Mouse (Mus musculus): ENCODE data around the gene Degs1.
"Not testable (repeated sequence)": the region's sequence is repeated elsewhere in the genome, so short reads cannot be mapped to it uniquely, and the experiment has no call there.

The Degs1 gene

DNA sequence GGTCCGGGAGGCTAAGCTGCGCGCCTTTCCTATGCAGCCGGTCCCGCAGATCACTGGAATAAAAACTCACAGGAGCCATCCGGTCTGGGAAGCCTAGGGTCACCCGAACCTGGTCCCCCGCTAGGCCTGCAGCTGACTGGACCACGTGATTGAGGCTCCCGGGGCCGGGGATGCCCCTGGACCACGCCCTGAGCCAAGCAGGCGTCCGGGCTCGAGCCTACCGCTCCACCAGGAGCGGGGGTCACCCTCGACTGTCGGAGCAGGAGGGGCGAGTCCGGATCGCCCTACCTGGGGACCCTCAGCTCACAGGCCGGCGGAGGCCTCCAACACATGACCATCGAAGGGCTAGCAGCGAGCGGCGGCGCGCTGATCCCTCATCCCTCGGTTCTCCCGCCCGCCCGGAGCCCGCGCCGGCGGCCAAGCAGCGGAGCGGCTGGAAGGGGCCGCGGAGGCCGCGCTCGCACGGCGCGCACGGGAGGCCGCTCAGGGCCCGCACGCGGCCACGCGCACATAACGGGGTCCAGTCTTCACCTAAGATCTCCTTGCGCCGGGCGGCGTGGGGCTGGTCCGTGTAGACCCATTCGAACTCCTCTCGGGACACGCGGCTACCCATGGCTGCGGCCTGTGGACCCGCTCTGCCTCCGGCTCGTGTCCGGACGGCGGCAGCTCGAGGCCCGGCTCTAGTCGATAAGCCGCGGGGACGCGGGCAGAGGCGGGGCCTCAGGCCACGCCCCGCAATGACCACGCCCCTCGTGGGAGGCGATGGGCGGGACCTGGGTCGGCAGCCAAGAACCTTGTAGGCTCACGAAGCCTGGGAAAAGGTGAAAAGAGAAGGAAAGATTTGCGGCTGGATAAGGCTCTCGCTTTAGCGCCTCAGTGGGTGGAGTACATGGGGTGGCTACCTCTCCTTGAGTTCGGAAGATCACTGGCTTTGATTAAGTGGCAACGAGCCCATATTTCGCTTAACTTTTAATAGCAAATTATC, at the start of gene Degs1:
TSS of gene Degs1 (minus strand) at position 714 of the 985 bp plus-strand sequence.
- peak; percentile 85 for DNase-seq

DNA sequence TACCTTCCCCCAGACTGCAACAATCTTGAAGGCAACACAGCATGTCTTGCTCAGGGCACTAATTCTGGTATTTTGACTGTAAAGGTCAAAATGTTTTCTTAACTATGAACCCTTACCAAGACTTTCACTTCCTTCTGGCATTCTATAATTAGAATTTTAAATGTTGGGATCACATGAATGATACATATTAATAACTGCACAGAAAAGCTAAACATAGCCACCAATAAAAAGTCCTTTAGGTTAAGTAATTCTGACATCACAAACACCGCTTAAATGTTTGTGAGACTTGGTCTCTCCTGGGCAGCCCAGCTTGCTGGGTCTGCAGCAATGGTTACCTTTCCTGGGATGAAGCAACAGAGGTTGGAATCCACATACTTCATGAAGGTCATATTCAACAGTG, 43.3 kb upstream of the Degs1 start:
- no peak for DNase-seq

DNA sequence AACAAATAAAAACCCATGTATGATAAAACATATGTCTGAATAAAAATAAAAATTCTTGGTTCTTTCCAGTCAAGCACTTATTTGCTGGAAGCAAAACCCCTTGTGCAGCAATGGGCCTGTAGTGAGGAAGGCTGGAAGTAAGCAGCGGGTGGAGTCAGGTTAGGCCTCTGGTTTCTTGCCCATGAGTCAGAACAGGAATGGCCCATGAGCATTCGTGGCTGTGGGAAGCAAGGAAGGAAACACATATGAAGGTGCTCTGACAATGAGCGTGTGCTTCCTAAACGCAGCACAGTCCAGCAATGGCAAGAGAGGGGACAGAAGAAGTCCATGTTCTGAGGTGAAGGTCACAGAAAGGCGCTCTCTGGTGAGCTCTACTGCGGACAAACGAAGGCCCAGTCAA, 41.9 kb upstream of the Degs1 start:
- no peak for DNase-seq

DNA sequence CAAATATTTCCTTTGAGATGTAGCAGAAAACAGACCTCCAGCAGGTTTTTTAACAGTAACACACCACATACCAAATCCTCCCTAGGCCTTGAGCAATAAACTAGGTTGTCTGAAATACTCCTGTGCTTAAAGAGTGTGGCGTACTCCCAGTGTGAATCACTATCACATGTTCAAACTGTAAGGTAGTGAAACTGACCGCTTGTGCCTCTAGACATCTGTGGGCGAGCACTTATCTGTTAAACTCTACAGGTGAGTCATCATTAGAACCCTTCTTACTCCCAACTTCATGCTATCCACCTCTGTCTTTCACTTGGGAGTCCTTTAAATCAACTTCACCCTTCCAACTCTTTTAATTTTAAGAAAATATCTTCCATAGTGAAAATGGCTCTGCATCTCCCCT, 40.5 kb upstream of the Degs1 start:
- no peak for DNase-seq

DNA sequence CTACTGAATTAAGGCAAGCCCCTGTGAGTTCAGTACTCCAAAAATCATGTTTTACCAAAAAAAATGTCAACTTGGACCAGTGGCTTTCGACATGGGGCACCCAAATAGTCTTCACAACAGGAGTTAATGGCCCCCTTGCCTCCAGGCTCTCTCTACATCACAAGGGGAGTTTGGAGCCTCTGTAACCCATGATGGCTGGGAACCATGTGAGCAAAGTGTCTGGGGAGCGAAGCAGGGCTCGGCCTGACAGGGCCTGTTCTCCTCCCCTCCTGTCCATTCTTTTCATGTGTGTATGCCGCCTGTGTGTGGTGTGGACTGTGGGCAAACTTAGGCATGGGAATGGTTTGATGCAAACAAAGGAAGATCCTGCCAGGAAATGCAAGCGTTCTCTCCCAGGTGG, 31.6 kb upstream of the Degs1 start:
- no peak for DNase-seq

DNA sequence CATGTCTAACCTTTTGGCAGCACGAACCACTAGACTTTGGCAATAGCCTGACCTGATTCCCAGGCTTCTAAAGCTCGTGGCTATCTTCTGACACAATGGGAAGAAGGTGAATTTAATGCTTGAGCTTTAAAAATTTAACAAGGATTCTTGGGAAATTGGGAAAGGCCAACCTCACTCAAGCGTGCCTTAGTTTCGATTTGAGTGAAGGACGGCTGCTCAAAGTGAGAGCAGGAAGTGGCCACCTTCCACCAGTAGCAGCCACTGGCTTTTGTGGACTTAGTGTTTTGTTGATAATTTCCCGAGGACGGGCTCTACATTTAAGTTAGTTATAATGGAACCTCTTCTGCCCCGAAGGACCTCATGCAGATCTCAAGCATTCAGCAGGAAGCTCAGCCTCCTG, 30.6 kb upstream of the Degs1 start:
- no peak for DNase-seq

DNA sequence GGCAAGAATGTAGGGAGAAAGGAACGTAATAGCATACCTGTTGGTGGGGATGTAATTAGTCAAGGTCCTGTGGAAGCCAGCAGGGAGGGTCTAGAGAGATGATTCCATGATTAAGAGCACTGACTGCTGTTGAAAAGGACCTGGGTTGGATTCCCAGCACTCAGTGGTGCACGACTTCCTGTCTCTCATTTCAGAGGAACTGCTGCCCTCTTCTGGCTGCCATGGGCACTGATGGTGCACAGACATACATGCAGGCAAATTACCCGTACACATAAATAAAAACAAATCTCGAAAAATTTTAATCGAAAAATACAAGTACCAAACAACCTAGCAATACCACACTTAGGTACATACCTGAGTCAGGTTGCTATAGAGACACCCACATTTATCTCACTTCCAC, 28.8 kb upstream of the Degs1 start:
- no peak for DNase-seq

DNA sequence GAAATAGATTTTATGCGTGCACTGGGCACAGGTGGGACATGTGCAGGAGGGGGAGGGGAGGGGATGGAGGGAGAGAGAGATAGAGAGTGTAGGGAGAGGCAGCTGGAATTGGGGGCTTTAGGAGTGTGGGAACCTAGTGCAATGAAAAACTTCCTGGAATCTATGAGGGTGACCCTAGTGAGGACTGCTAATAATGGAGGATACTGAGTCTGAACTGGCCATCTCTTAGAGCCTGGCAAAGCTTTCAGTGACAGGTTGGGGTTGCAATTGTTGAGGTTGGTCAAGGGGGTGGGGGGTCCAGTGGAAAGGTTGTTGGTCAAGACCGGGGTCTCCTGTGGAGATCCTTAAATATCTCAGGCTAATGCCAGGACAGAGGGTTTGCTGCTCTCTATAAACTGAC, 27.7 kb upstream of the Degs1 start:
- no peak for DNase-seq

DNA sequence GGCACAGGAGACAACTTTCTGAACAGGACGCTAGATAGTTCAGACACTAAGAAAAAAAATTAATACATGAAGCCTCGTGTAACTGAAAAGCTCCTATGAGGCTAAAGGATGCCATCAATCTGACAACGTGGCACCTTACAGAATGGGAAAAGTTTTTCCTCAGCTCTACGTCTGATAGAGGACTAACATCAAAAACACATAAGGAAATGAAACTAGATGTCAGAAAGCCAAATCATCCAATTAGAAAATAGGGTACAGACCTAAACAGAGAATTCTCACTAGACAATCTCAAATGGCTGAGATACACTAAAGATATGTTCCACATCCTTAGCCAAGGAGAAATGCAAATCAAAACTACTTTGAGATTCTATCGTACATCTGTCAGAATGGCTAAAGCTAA, 26.8 kb upstream of the Degs1 start:
- DNase-seq: no peak

DNA sequence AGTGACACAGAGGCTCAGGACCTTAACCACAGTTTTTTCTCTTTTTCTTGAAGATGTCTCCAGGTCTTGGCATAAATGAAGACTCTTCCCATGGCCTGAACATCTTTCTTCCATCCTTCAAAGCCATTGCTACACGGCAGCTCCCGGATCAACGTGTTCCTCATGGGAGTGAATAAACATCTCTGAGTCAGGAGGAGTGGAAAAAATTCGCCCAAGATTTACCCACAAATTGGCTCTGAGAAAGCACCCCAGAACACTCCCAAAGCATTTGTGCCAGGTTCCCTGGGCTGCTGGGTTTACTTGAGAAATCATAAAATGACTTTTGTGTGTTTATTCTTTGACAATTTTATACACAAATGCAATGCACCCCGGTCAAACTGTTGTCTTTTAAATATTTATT, 20.3 kb upstream of the Degs1 start:
- DNase-seq: no peak

DNA sequence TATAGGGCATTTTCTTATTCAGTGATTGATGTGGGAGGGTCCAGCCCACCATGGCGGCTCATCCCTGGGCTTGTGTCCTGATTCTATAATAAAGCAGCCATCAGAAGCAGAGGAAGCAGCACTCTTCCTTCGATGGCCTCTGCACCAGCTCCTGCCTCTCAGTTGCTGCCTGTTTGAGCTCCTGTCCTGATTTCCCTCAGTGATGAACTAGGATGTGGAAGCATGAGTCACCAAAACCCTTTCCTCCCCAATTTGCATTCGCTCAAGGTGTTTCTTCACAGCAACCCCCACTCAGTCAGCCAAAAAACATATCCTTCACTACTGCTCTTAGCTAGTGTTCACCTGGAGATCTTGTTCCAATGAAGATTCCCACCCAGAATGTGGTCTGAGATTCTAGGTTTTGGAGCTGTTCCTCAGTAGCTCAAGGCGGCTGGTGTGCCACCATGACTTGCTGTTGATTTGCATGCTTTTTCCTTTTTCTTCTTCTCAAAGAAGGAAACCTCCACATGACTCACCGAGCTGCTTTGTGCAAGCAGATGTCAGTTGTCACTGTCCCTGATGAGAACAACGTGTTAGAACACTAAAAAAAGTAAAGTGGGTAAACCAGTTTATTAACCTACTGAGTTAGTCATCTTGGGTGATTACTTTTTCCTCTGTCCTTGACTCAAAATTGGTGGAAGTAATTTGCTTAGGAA, 19.7 kb upstream of the Degs1 start:
- no peak for DNase-seq

DNA sequence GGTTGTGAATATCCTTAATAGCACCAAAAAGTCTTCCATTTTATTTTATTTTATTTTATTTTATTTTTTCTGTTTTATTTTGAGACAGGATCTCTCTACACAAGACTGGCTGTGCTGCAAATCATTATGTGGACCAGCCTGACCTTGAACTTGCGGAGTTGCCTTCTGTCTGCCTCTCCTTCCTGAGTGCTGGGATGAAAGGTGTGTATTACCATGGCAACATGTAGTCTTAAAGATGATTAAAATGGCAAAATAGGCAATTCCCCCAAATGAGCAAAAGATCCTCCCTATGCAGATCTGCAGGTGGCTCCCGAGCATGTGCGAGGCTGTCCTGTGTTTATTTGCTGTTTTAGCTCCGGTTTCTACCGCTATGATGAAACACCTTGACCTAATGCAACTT, 15.2 kb upstream of the Degs1 start:
- no peak for DNase-seq

DNA sequence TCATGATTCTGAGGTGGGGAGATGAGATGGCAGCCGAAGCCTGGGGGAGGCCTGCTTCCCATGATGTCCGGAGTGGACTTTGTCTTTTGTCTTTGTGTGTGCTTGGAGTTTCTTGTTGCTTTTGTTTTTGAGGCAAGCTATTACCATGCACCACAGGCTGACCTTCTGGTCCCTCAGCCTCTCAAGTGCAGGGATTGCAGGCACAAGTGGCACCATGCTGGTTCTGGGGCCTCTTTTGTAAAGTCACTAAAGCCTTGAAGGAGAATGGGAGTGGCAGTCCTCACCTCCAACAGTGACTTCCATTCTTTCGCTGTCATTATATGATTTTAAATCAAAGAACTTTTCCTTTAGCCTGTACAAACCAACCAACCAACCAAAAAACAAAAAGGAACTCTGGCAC, 14.6 kb upstream of the Degs1 start:
- DNase-seq: no peak

DNA sequence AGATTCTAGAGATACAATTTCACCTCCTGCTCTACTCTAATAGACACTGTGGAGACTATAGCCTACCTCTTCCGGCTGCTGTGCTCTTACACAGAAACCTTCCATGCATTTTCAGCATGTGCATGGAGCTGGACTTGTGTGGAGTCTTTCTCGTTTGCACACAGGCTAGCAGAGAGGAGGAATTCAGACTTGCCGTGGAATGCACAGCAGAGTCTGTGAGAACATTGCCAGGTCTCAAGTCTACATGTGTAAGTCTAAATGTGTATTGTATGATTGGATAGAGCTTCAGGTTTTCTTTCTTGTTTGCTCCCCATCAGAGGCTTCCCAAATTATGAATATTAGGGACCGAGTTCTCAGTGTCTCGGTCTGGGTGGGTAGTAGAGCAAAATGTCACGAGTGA, 14.2 kb upstream of the Degs1 start:
- no peak for DNase-seq

DNA sequence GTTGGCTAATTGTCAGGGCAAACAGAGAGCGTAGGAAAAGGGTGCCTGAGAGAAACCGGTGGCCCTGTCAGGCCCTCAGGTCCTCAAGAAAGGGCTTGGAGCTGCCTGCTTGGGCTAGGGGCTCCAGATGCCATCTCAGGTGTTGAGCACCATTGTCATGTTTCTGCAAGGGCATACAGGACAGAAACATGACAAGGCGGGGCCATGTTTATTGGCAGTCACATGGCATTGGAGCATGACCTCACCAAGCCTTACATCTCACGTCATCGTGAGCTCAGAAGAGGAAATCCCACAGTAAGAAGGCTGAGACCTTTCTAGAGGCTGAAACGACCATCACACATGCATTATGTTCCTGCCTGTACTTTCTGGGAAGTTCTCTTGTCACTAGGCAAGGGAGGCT, 13.5 kb upstream of the Degs1 start:
- no peak for DNase-seq

DNA sequence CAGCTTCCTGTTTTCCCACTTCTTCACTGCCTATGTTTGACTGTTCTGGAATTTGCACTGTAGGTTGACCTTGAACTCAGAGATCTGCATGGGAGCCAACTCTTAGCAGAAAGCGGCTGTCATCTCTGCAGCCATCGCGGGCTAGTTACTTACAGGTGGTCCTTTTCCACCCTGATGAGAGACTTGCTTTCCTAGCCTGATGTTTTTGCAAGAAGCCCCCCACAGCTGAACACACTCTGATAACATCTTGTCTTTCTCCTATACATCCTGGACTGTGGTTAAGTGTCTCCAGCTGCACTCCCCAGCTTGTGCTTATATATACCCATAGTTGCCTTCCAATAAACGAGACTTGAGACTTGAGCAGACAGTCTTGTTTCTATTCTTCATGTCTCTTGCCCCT, 9.7 kb upstream of the Degs1 start:
- no peak for DNase-seq

DNA sequence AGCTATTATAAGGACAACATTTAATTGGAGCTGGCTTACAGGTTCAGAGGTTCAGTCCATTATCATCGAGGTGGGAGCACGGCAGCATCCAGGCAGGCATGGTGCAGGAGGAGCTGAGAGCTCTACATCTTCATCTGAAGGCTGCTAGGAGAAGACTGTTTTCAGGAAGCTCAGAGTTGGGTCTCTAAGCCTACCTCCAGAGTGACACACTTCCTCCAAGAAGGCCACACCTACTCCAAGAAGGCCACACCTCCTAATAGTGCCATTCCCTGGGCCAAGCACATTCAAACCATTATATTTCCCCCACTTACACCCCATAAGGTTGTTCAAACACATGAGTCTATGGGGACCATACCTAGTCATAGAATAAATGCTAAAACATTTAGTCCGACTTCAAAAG, 8.1 kb upstream of the Degs1 start:
- DNase-seq: not testable (repeated sequence)

DNA sequence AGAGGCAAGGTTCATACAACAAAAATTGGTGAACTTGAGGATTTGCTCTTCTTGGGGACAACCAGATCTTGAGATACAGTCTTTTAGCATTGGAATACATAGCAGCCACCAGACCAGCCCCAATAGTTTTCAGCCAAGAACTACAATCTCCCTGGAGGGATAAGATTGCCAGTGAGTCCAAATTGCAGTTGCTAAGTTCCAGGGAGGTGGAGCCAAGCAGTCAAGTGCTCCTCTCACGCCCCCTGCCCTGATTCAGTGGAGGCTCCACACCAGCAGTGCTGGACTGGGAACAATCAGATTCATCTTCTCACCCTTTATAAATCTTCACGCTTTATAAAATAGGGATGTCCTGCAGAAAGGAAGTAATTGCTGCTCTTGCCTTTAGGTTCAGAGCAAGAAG, 7.2 kb upstream of the Degs1 start:
- DNase-seq: no peak

DNA sequence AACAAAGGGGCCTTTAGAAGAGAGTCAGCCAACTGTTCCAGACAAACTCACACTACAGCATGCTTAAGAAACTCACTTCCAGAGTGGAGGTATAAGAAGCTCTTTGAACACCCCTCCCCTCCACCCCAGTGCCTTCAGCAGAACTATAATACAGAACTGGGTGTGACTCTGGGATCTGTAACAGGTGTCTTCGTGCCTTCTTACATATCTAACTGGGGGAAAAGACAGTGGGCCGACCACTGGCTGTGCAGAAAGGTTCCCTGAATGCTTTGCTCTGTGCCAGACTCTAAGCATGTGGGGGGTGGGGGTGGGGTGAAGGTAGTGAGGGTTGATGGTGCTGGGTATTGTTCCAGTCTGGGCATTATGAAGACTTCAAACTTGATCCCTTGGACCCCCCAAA, 6.0 kb upstream of the Degs1 start:
- no peak for DNase-seq

DNA sequence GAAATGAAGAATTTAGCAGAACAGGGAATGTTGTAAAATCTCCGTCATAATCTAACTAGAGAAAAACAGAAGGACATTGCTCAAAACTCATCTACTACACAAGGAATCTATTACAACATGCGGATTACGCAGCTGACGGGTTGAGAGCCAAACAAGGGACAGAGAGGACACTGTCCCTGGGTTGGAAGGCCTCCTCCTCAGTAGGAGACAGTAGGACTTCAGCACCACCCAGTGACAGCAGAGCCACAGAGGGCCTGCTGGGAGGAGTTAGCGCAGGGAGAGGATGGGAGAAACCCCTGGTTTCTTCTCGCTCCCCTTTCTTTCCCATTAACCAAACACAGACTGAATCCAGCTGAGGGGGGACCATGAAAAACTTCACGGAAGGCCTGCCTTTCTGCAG, 5.2 kb upstream of the Degs1 start:
- DNase-seq: no peak

DNA sequence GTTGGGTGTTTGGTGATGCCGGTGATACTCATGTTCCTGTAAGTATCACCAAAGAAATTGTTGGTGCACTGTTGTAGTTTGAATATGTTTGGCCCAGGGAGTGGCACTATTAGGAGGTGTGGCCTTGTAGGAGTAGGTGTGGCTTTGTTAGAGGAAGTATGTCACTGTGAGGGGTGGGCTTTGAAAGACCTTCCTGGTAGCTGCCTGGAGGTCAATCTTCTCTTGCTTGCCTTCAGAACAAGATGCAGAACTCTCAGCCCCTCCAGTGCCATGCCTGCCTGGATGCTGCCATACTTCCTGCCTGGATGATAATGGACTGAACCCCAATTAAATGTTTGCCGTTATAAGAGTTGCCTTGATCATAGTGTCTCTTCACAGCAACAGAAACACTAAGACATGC, 2.2 kb upstream of the Degs1 start:
- no peak for DNase-seq

DNA sequence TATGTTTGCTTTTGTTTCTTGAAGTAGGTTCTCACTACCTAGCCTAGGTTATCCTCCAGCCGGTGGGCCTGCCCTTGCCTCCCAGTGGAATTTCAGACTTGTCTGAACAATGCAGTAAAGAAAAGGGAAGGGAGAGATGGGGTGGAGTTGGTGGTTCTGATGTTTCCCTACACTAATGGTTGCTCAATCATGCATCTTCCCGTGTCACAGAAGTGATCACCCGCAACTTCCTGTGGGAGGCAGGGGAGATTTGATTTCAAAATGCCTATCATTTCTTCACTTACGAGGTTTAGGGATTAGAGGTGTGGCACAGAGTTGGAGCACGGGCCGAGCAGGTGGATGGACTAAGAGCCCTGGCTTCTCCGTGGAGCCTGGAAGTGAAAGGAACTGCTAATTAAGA, 627 bp upstream of the Degs1 start:
- DNase-seq: no peak

DNA sequence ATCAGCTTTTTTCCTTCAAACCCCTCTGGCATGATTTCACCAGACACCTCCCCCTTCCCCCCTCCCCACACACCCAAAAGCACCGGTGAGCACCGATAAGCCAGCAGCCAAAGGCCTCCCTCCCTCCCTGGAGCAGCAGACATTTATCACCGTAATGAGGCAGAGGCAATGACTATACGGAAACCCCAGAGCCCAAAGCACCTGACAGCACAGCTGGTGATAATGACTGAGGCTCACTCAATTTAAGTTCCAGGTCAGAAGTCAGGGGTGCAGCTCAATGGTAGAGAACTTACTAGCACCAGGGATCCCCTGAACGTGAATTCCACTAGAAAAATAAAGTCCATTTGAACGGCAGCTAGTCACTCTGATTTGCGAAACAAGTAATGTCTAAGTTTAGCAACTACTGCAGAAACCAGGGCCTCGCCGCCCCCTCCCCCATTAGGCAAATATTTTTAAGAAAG, 1.3 kb downstream of the Degs1 start:
- no peak for DNase-seq

DNA sequence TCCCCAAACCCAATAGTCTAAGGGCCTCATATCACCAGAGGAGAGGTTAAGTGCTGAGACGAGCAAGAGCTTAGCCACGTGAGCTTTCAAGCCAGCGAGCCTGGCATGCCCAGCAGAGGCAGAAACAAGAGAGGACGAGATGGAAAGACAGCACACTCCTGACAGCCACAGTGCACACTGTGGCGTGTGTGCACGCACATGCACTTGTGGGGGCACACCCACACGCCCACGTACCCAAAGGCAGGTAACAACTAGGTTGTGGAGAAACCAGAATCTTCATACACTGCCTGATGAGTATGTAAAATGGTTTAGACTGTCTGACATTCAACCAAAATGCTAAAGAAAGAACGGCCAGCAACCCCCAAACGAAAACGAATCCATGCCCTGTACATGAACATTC, 2.0 kb downstream of the Degs1 start:
- no peak for DNase-seq
